ENCODE assay signal across 12 mouse cellular contexts in genomic region chr5:43024006-43024593, GRCm38 (mm10).
A peak's percentile ranks its signal among the peaks of the same experiment; 100 is the strongest.
DNase-seq lines count a peak whose midpoint lies in the region; ATAC-seq lines count a peak whose summit lies in the region.
"Had no signal": no experiment of that assay in that cellular context is flagged by ENCODE, and none has a peak within 500 bp of the region (broad histone marks: within the 10 kb centered on the region; RNA-seq: fewer than 3 reads in every experiment).

No protein-coding gene starts in this region.

- no peaks in the 10 kb centered on the region for H3K36me3 ChIP-seq in heart, embryonic 12.5 days
- H3K36me3 ChIP-seq in midbrain, embryonic 11.5 days (ENCODE audit: control insufficient read depth, insufficient read depth, low read length), result no peaks in the 10 kb centered on the region
- H3K36me3 ChIP-seq in midbrain, embryonic 10.5 days, result no peaks in the 10 kb centered on the region
- no peaks in the 10 kb centered on the region for H3K36me3 ChIP-seq in embryonic facial prominence, embryonic 10.5 days (replicated peaks)
- no peaks in the 10 kb centered on the region for H3K36me3 ChIP-seq in stomach, embryonic 15.5 days

- peak overlapping the region; percentile 4; the same call in 1 of the 2 replicates for H3K27ac ChIP-seq in heart, embryonic 12.5 days (ENCODE audit: poor library complexity, severe bottlenecking)
- no peak overlapping the region for H3K27ac ChIP-seq in midbrain, embryonic 11.5 days (ENCODE audit: low read depth, low read length)
- no peak overlapping the region for H3K27ac ChIP-seq in midbrain, embryonic 10.5 days (replicated peaks)
- H3K27ac ChIP-seq in embryonic facial prominence, embryonic 10.5 days (replicated peaks), result no peak overlapping the region
- H3K27ac ChIP-seq in stomach, embryonic 15.5 days, result peak overlapping the region; percentile 71; the same call in 1 of the 2 replicates
- H3K27ac ChIP-seq: left cerebral cortex, adult 2 months had no signal

- H3K9me3 ChIP-seq in heart, embryonic 12.5 days (replicated peaks), result no peaks in the 10 kb centered on the region
- H3K9me3 ChIP-seq in midbrain, embryonic 11.5 days (ENCODE audit: control insufficient read depth, low read length), result no peaks in the 10 kb centered on the region
- no peaks in the 10 kb centered on the region for H3K9me3 ChIP-seq in midbrain, embryonic 10.5 days (replicated peaks)
- H3K9me3 ChIP-seq in embryonic facial prominence, embryonic 10.5 days, result no peaks in the 10 kb centered on the region
- H3K9me3 ChIP-seq in stomach, embryonic 15.5 days, result no peaks in the 10 kb centered on the region

- no peak for ATAC-seq in heart, embryonic 12.5 days (ENCODE audit: insufficient number of reproducible peaks, low FRiP score)
- 0 out of 2 replicates have a peak, but pooled peaks have one; percentile 30 for ATAC-seq in midbrain, embryonic 11.5 days (ENCODE audit: low FRiP score)
- ATAC-seq in stomach, embryonic 15.5 days (ENCODE audit: insufficient read depth, low FRiP score, low read depth), result peak; percentile 88
- no peak for ATAC-seq in activated CD4-positive, CD25-positive, alpha-beta regulatory T cell, adult 4 months
- ATAC-seq: forebrain, embryonic 16.5 days had no signal

- peaks cover 8% of the 10 kb centered on the region for H3K4me1 ChIP-seq in heart, embryonic 12.5 days (replicated peaks)
- no peaks in the 10 kb centered on the region for H3K4me1 ChIP-seq in midbrain, embryonic 11.5 days (ENCODE audit: control insufficient read depth, insufficient read depth, low read length)
- H3K4me1 ChIP-seq in midbrain, embryonic 10.5 days, result no peaks in the 10 kb centered on the region
- peaks cover 5% of the 10 kb centered on the region; the same call in 1 of the 2 replicates for H3K4me1 ChIP-seq in embryonic facial prominence, embryonic 10.5 days
- no peaks in the 10 kb centered on the region for H3K4me1 ChIP-seq in stomach, embryonic 15.5 days

- DNase-seq in heart, postnatal 4 days, result no peak
- DNase-seq in midbrain, embryonic 11.5 days (ENCODE audit: low spot score, missing footprints), result no peak
- no peak for DNase-seq in midbrain, embryonic 10.5 days (ENCODE audit: low spot score)
- peak; percentile 10 for DNase-seq in embryonic facial prominence, embryonic 10.5 days (ENCODE audit: low spot score)
- no peak for DNase-seq in left cerebral cortex, adult 9 months (ENCODE audit: low spot score in 2 of 2)
- DNase-seq: heart, postnatal 36 days; thymus, postnatal 4 days had no signal

- WGBS in heart, embryonic 12.5 days, result 68% methylated on average over 7 of the region's 7 CpGs
- WGBS in midbrain, embryonic 11.5 days, result 87% methylated on average over 7 of the region's 7 CpGs
- 84% methylated on average over 7 of the region's 7 CpGs for WGBS in midbrain, embryonic 10.5 days
- 73% methylated on average over 7 of the region's 7 CpGs for WGBS in embryonic facial prominence, embryonic 10.5 days
- WGBS in stomach, embryonic 15.5 days, result 72% methylated on average over 7 of the region's 7 CpGs

- H3K27me3 ChIP-seq in heart, embryonic 12.5 days (replicated peaks), result no peaks in the 10 kb centered on the region
- H3K27me3 ChIP-seq in midbrain, embryonic 11.5 days (ENCODE audit: control insufficient read depth, insufficient read depth, low read length), result no peaks in the 10 kb centered on the region
- H3K27me3 ChIP-seq in midbrain, embryonic 10.5 days (ENCODE audit: low read depth, poor library complexity, severe bottlenecking), result no peaks in the 10 kb centered on the region
- H3K27me3 ChIP-seq in embryonic facial prominence, embryonic 10.5 days (replicated peaks; ENCODE audit: low read depth, poor library complexity, severe bottlenecking), result no peaks in the 10 kb centered on the region
- H3K27me3 ChIP-seq in stomach, embryonic 15.5 days (replicated peaks), result no peaks in the 10 kb centered on the region

- H3K4me3 ChIP-seq in heart, embryonic 12.5 days, result no peak overlapping the region
- no peak overlapping the region for H3K4me3 ChIP-seq in midbrain, embryonic 11.5 days (ENCODE audit: low read depth, low read length)
- H3K4me3 ChIP-seq in midbrain, embryonic 10.5 days, result no peak overlapping the region
- H3K4me3 ChIP-seq in embryonic facial prominence, embryonic 10.5 days, result no peak overlapping the region
- no peak overlapping the region for H3K4me3 ChIP-seq in stomach, embryonic 15.5 days (replicated peaks)
- H3K4me3 ChIP-seq: left cerebral cortex, adult 2 months had no signal

- H3K4me2 ChIP-seq in heart, embryonic 12.5 days, result no peak overlapping the region
- H3K4me2 ChIP-seq in midbrain, embryonic 11.5 days, result no peak overlapping the region
- no peak overlapping the region for H3K4me2 ChIP-seq in stomach, embryonic 15.5 days

- no peak overlapping the region for H3K9ac ChIP-seq in heart, embryonic 12.5 days
- no peak overlapping the region for H3K9ac ChIP-seq in midbrain, embryonic 11.5 days (ENCODE audit: low read length)
- no peak overlapping the region for H3K9ac ChIP-seq in stomach, embryonic 15.5 days

Comparison
In these comparisons a context has a peak if more than half of its experiments do, and no peak if none do; other contexts are left out.
1. ATAC-seq: peak in midbrain, embryonic 11.5 days (single experiment) and stomach, embryonic 15.5 days (single experiment); none in heart, embryonic 12.5 days (single experiment) and activated CD4-positive, CD25-positive, alpha-beta regulatory T cell, adult 4 months (single experiment).
2. H3K27ac ChIP-seq: peak in heart, embryonic 12.5 days (single experiment) and stomach, embryonic 15.5 days (single experiment); none in midbrain, embryonic 11.5 days (single experiment), midbrain, embryonic 10.5 days (single experiment) and embryonic facial prominence, embryonic 10.5 days (single experiment).